Mouse (Mus musculus) intestine, embryonic 15.5 days (tissue): Measurements from ENCODE around the gene Cx3cr1. TPM values are rescaled to one million over a fixed set of nuclear protein-coding genes. Genes with fewer than 3 reads are reported as not detected.

ENCODE experiments used
- ATAC-seq: fragments of 200-750 bp; cut with Nextera tagmentation; 2 replicates; pipeline ENCODE4 v1.8.0; 2017; ENCODE audit warnings: moderate TSS enrichment, moderate library complexity
- H3K27ac ChIP-seq: fragments of 300-500 bp; sonication (generic); 2 replicates; pipeline ENCODE4 v1.5.1; 2015; ENCODE audit warnings: mild to moderate bottlenecking, inconsistent platforms
- H3K27me3 ChIP-seq: fragments of 300-500 bp; sonication (generic); replicated peaks from 2 replicates; pipeline ENCODE4 v1.6.1; 2015; ENCODE audit warnings: inconsistent platforms
- H3K36me3 ChIP-seq: fragments of 300-500 bp; sonication (generic); 2 replicates; pipeline ENCODE4 v1.6.1; 2015; ENCODE audit warnings: inconsistent platforms
- H3K4me1 ChIP-seq: fragments of 300-500 bp; sonication (generic); replicated peaks from 2 replicates; pipeline ENCODE4 v1.6.1; 2015; ENCODE audit warnings: inconsistent platforms
- H3K4me2 ChIP-seq: fragments of 300-500 bp; sonication (generic); replicated peaks from 2 replicates; pipeline ENCODE4 v1.6.1; 2015; ENCODE audit warnings: mild to moderate bottlenecking, inconsistent platforms
- H3K4me3 ChIP-seq: fragments of 300-500 bp; sonication (generic); replicated peaks from 2 replicates; pipeline ENCODE4 v1.5.1; 2015; ENCODE audit warnings: inconsistent platforms
- H3K9ac ChIP-seq: fragments of 300-500 bp; sonication (generic); 2 replicates; pipeline ENCODE4 v1.6.1; 2015; ENCODE audit warnings: inconsistent platforms
- H3K9me3 ChIP-seq: fragments of 300-500 bp; sonication (generic); 2 replicates; pipeline ENCODE4 v1.6.1; 2016; ENCODE audit warnings: inconsistent platforms
- WGBS: fragments of 180-500 bp; shearing (Covaris S2); methylation state at CpG from one replicate; pipeline ENCODE4 v1.1.7; 2015; 5-methylcytosine and 5-hydroxymethylcytosine counted together
- polyA plus RNA-seq: library from polyadenylated mRNA; unstranded; fragments of >200 nt; fragmentation: Nextera tagmentation; extraction: Ambion mirVana; gene quantifications from 2 replicates; pipeline ENCODE4 v1.2.1, GENCODE M21; 2015

Cx3cr1 gene
- polyA plus RNA-seq, 1 experiment from 2014 or later = 9.6 TPM

DNA sequence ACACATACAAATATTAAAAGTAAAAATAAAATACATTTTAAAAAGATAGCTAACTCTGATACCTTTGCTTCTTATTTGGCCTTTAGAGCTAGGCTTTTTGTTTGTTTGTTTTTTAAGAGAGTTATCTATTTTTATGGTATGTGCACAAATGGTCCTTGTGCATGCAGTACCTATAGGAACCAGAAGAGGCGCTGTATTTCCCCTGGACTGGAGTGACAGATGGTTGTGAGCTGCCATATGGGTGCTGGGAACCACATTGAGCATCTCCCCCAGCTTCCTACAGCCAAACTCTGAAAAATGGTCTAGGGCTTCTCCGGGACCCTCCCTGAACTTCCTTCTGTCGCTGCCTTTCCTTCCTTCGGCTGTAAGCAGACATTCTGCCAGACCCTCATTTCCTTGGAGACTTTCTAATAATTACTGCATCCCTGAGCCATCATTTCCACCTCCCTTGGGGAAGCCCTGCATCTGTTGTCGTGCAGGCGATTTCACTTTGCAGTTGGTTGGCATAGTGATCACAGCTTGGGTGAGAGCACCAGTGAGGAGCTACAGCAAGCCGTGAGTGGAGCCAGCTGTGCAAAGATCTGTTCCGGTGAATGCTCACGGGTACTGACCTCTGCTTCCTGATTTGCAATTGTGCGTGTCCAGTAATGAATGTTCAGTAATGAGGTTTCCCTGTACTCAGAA, 217.2 kb downstream of the Cx3cr1 start:
- Histone ChIP-seq H3K27me3 (no peaks in the 10 kb centered on the region), H3K9ac (no peak overlapping the region), H3K4me3 (no peak overlapping the region), H3K27ac (no peak overlapping the region), H3K9me3 (no peaks in the 10 kb centered on the region), H3K4me1 (no peaks in the 10 kb centered on the region), H3K36me3 (no peaks in the 10 kb centered on the region), H3K4me2 (no peak overlapping the region)
- ATAC-seq = no peak
- 75% methylated on average over 10 of the region's 10 CpGs for WGBS

Other genes with a start within 250 kb of the Cx3cr1 start
- gene Scn11a, start 244.4 kb downstream of the Cx3cr1 start, polyA plus RNA-seq = 0.04 TPM in 1 of 2 replicates, not detected in the other
- gene Wdr48, start 175.0 kb downstream of the Cx3cr1 start, polyA plus RNA-seq = 38.2 and 41.6 TPM in 2 replicates
- gene Gorasp1, start 132.3 kb downstream of the Cx3cr1 start, polyA plus RNA-seq = 29.3 and 29.6 TPM in 2 replicates
- 0.11 TPM in 2 replicates for gene Ttc21a, start 132.3 kb downstream of the Cx3cr1 start, polyA plus RNA-seq
- 5.3 and 5.9 TPM in 2 replicates for gene Csrnp1, start 85.2 kb downstream of the Cx3cr1 start, polyA plus RNA-seq
- gene Xirp1, start 46.3 kb downstream of the Cx3cr1 start, polyA plus RNA-seq = 0.06 TPM in 1 of 2 replicates, not detected in the other
- gene Ccr8, start 22.2 kb upstream of the Cx3cr1 start, polyA plus RNA-seq = 0.14 and 0.40 TPM in 2 replicates
- 25.2 and 30.2 TPM in 2 replicates for gene Slc25a38, start 40.5 kb upstream of the Cx3cr1 start, polyA plus RNA-seq
- 1,311 and 1,452 TPM in 2 replicates for gene Rpsa, start 57.8 kb upstream of the Cx3cr1 start, polyA plus RNA-seq
- gene Mobp, start 79.8 kb upstream of the Cx3cr1 start, polyA plus RNA-seq = 0.11 and 0.14 TPM in 2 replicates
- 0.89 and 1.3 TPM in 2 replicates for gene Myrip, start 231.6 kb upstream of the Cx3cr1 start, polyA plus RNA-seq